Mouse (Mus musculus) megakaryocyte, embryonic 14.5 days (primary cell): ENCODE data around the gene Bud23.

Source experiments
- FLI1 ChIP-seq: IDR thresholded peaks from 2 replicates; pipeline ENCODE4 v1.6.1; 2012; ENCODE audit warnings: low read length, inconsistent platforms, mixed read lengths
- GATA1 ChIP-seq: IDR thresholded peaks from 3 replicates; pipeline ENCODE4 v1.6.1; 2012; ENCODE audit warnings: mixed read lengths, low read length, inconsistent platforms, borderline replicate concordance

DNA sequence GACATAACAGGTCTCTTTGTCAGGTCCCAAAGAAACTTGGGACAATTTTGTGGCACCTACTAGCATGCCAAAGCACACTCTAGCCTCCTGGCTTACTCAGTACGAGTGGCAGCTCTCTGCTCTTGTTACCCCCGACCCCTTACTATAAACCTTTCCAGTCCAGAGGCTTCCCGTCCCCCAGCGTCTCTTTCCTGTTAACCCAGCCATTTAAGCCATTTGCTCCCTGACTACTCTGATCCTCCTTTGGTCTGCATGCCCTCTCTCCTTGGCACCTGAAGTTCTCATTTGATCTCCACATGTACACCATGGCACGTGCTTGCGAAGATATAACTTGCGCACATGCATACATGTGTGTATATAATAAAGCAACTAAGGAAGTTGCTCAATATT is 54.4 kb downstream of the Bud23 start:
- TF ChIP-seq GATA1 (no peak), FLI1 (no peak)
